Mouse (Mus musculus) hindbrain, embryonic 14.5 days (tissue): ENCODE results near the gene Bcor. TPM values are rescaled to one million over a fixed set of nuclear protein-coding genes. Genes with fewer than 3 reads are reported as not detected.

ENCODE experiments used
- ATAC-seq: fragments of 200-750 bp; cut with Nextera tagmentation; 2 replicates; pipeline ENCODE4 v1.8.0; 2017; ENCODE audit warnings: moderate number of reproducible peaks, mild to moderate bottlenecking, moderate TSS enrichment, moderate library complexity; ENCODE audit not compliant: low FRiP score
- DNase-seq: peaks from one replicate; pipeline ENCODE4 v3.0.0-alpha.2; 2015; ENCODE audit warnings: low spot score
- H3K27ac ChIP-seq: fragments of 300-500 bp; sonication (generic); 2 replicates; pipeline ENCODE4 v1.5.1; 2014; ENCODE audit warnings: mild to moderate bottlenecking, moderate library complexity
- H3K27me3 ChIP-seq: fragments of 300-500 bp; sonication (generic); 2 replicates; pipeline ENCODE4 v1.6.1; 2014; ENCODE audit warnings: mild to moderate bottlenecking, low read length, mixed read lengths; ENCODE audit not compliant: control insufficient read depth, insufficient read depth
- H3K36me3 ChIP-seq: fragments of 300-500 bp; sonication (generic); replicated peaks from 2 replicates; pipeline ENCODE4 v1.6.1; 2014; ENCODE audit not compliant: control insufficient read depth, insufficient read depth
- H3K4me1 ChIP-seq: fragments of 300-500 bp; sonication (generic); replicated peaks from 2 replicates; pipeline ENCODE4 v1.6.1; 2014; ENCODE audit warnings: antibody characterized with exemption, low read length, mixed read lengths; ENCODE audit not compliant: control insufficient read depth, insufficient read depth
- H3K4me2 ChIP-seq: fragments of 300-500 bp; sonication (generic); replicated peaks from 2 replicates; pipeline ENCODE4 v1.6.1; 2014; ENCODE audit warnings: mild to moderate bottlenecking, moderate library complexity
- H3K4me3 ChIP-seq: fragments of 300-500 bp; sonication (generic); replicated peaks from 2 replicates; pipeline ENCODE4 v1.5.1; 2014; ENCODE audit warnings: mild to moderate bottlenecking, low read length
- H3K9ac ChIP-seq: fragments of 300-500 bp; sonication (generic); 2 replicates; pipeline ENCODE4 v1.6.1; 2014
- H3K9me3 ChIP-seq: fragments of 300-500 bp; sonication (generic); 2 replicates; pipeline ENCODE4 v1.6.1; 2016; ENCODE audit warnings: low read length; ENCODE audit not compliant: control insufficient read depth
- WGBS: fragments of 180-500 bp; shearing (Covaris S2); extraction: QIAGEN DNeasy Blood & Tissue Kit; methylation state at CpG from one replicate; pipeline ENCODE4 v1.1.7; 2014; 5-methylcytosine and 5-hydroxymethylcytosine counted together
- polyA plus RNA-seq: library from polyadenylated mRNA; unstranded; fragments of >200 nt; fragmentation: Nextera tagmentation; extraction: Ambion mirVana; gene quantifications from 2 replicates; pipeline ENCODE4 v1.2.1, GENCODE M21; 2014

The Bcor gene
- polyA plus RNA-seq, 1 experiment from 2014 or later, result 17.5 TPM

DNA sequence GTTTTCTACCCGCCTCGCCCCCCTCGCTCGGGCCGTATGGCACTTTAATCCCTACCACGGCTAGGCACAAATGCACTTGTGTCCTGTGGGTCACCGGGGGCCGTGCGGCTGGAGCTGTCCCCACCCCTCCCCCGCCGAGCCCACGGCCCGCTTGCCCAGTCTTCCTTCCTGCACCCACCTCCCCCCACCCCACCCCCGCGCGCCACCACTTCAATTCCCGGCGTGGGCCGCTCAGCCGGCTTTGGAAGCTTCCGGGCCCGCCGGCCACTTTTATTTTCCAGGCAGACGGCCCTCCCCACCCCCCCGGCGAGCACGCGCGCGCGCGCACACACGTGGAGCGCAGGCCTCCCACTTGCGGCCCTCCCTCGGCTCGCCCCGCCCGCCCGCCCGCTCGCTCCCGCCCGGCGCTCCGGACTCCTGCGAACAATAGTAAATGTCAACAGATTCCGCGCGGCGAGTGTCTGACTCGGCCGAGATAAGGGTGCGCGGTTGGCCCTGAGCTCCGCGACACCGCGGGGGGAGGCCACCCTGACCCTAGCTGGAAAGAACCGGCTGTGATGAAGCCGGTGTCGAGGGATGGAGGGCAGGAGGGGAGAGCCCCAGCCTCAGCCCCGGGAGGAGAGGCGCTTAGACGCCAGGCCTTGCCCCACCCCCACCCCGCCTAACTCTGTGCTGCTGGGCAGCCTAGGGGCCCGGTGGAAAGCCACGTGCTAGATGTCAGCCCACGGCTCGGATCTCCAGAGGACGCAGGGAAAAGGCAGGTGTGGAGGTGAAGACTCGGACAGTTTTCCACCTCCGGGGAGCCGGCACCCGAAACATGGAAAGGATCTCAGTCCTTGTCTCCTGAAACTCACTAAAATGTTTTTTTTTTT lies 153.0 kb downstream of the Bcor start:
- DNase-seq (peak; percentile 70), ATAC-seq (peak; percentile 67)
- Histone ChIP-seq H3K4me3 (peak overlapping the region; percentile 37), H3K27me3 (peaks cover 51% of the 10 kb centered on the region), H3K36me3 (no peaks in the 10 kb centered on the region), H3K27ac (peak overlapping the region; percentile 93), H3K9me3 (no peaks in the 10 kb centered on the region), H3K4me1 (peaks cover 29% of the 10 kb centered on the region), H3K9ac (peak overlapping the region; percentile 67), H3K4me2 (peak overlapping the region; percentile 79)
- 3% methylated on average over 68 of the region's 75 CpGs for WGBS

DNA sequence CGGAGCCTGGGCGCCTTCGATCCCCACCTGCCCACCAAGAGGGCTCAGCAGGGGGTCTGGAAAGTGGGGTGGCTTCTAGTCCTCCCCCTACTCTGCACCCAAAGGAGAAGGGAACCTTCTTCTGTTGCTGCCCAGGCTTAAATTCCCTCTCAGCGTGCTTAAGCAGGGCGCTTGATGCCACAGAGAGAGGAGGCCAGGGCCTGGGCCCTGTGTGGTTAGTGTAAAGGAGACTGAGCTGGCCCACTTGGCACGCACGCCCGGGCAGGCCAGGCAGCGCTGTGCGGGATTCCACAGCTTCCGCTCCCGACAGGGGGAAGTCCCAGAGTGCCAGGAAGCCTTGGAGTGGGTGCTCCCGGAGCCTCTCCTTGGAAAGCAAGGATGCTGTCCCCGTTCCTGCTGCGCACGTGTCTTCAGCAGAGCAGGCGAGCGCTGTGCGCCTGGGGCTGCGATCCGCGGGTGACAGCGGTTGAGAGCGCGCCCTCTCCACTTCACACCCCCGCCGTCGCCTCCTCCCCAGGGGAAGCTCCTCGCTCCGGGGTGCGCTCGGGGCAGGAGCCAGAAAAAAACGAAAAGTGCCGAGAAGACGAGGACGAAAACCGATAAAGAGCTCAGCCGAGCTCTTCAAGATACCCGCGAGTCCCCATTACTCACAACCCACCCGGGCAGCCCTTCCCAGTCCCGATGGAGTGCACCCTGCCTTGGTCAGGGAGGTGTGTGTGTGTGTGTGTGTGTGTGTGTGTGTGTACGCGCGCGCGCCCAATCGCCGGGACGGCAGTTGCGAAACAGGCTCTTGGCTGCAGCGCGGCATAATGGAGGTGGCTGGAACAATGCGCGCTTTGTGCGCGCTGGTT lies 153.9 kb downstream of the Bcor start:
- DNase-seq (no peak), ATAC-seq (peak; percentile 68)
- Histone ChIP-seq H3K27ac (peak overlapping the region; percentile 93), H3K9ac (peak overlapping the region; percentile 67), H3K4me3 (peak overlapping the region; percentile 37), H3K27me3 (peaks cover 58% of the 10 kb centered on the region), H3K36me3 (no peaks in the 10 kb centered on the region), H3K4me1 (peaks cover 36% of the 10 kb centered on the region), H3K4me2 (peak overlapping the region; percentile 79), H3K9me3 (no peaks in the 10 kb centered on the region)
- WGBS, result 4% methylated on average over 54 of the region's 57 CpGs

DNA sequence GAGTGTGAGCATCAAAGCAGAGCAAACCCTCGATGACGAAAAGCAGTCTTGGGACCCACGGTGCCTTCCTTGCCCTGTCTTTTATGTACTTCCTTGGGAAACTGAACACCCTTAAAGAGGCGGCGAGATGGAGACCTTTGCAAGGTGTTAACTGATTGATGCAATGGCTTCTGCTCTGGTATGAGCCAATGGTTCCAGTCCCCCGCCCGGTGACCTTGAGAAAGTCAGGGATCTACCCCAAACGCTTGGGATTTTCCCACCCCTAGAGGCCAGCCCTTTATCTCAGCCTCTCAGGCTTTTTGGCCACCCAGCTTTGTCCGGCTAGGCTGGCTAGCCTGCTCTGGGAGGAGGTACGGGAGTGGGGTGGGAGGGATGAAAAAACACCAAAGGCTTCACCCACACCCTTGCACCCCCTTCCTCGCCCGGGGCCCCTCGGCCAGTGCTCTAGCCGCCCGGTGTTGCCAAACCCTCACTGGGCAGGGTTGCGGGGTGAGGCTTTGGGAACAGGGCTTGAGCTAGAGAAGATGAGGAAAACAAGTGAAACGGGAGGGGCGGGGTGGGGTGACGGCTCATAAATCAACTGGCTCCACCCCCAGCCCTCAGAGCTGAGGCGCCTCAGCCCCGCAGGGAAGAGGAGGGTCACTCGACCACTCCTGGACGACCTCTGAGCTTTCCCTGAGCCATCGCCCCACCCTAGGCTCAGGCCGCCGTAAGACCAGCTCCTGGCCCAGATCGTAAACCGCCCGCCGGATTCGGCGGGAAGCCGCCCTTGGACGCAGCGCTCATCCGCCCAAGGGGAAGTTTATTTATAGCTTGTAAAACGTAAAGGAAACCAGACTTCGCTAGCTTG lies 154.7 kb downstream of the Bcor start:
- Histone ChIP-seq H3K27me3 (peaks cover 66% of the 10 kb centered on the region), H3K36me3 (no peaks in the 10 kb centered on the region), H3K4me1 (peaks cover 43% of the 10 kb centered on the region), H3K27ac (peak overlapping the region; percentile 93), H3K4me3 (peak overlapping the region; percentile 37; the same call in 1 of the 2 replicates), H3K9me3 (no peaks in the 10 kb centered on the region), H3K4me2 (peak overlapping the region; percentile 79), H3K9ac (peak overlapping the region; percentile 67)
- ATAC-seq (no peak; the same call in 1 of the 2 replicates), DNase-seq (no peak)
- WGBS, result 7% methylated on average over 35 of the region's 38 CpGs

DNA sequence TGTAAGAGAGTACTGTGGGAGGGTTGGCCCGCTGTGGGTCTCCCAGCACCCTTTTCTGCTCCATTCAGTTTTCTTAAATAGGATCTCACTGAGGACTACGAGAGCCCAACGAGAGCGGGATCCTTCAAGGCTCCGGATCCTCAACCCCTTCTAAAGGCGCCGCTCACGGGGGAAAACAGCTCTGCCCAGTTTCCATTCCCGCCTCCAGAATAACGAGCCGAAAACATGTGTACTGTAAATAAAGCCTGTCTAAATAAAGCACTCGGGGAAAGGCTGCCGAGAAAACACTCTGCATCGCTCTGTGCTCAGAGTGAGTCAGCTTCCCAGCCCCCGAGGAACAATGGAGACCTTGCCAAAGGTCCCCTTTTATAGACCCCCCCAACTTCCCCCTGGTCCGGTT lies 155.7 kb downstream of the Bcor start:
- ATAC-seq, result no peak

DNA sequence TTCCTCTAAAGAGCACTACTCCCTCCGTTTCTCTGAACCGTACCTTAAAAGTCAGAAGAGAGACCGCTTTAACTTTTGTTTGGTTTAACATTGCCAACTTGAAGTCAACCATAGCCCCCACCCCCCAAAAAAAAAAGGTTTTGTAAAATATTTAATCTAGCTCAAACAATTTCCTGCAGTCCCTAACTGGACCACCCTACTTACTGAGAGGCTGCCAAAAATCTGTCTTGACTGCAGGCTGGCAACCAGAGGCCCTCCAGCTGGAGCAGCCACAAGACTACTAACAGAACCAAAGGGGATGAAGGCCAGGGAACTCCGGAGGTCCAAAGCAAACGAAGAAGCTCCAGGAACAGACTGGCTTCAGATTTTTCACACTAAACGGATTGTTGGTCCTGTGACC lies 156.2 kb downstream of the Bcor start:
- H3K4me1 ChIP-seq, result peaks cover 57% of the 10 kb centered on the region

More for the DNA sequence above, 155.7 kb downstream of the Bcor start:
- H3K9ac ChIP-seq, result no peak overlapping the region
- no peak overlapping the region for H3K27ac ChIP-seq
- no peak overlapping the region for H3K4me2 ChIP-seq
- H3K4me3 ChIP-seq, result no peak overlapping the region
- H3K4me1 ChIP-seq, result peaks cover 53% of the 10 kb centered on the region
- 13% methylated on average over 16 of the region's 16 CpGs for WGBS
- no peak for DNase-seq
- H3K9me3 ChIP-seq, result no peaks in the 10 kb centered on the region
- peaks cover 74% of the 10 kb centered on the region for H3K27me3 ChIP-seq
- H3K36me3 ChIP-seq, result no peaks in the 10 kb centered on the region

DNA sequence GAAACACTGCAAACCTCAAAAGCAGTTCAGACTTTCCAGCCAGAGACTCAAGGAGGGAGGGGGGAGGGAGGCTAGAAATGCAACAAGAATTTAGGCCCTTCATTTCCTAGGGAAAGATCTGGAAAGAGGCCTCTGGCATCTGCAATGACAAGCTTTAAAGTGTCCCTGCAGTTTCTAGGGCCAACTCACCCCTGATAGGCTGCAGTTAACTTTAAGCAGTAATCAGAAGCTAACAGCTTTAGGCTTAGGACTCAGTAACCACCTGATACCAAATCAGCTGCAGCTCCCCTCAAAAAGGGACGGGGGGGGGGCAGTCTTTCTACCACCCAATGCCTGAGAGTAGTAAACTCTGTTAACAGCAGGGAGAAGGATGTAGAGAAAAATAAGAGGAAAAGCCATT lies 156.6 kb downstream of the Bcor start:
- H3K4me3 ChIP-seq, result no peak overlapping the region
- H3K9me3 ChIP-seq, result no peaks in the 10 kb centered on the region
- peaks cover 60% of the 10 kb centered on the region for H3K4me1 ChIP-seq
- no peak overlapping the region for H3K9ac ChIP-seq
- DNase-seq (no peak), ATAC-seq (no peak)
- H3K27me3 ChIP-seq, result peaks cover 82% of the 10 kb centered on the region
- 11% methylated on average over 1 of the region's 1 CpGs for WGBS
- H3K27ac ChIP-seq, result no peak overlapping the region
- no peaks in the 10 kb centered on the region for H3K36me3 ChIP-seq
- no peak overlapping the region for H3K4me2 ChIP-seq

More for the DNA sequence above, 156.2 kb downstream of the Bcor start:
- DNase-seq (no peak), ATAC-seq (no peak)
- Histone ChIP-seq H3K27me3 (peaks cover 79% of the 10 kb centered on the region), H3K9ac (no peak overlapping the region), H3K4me2 (no peak overlapping the region), H3K9me3 (no peaks in the 10 kb centered on the region), H3K4me3 (no peak overlapping the region), H3K36me3 (no peaks in the 10 kb centered on the region), H3K27ac (no peak overlapping the region)
- WGBS, result 31% methylated on average over 6 of the region's 6 CpGs

DNA sequence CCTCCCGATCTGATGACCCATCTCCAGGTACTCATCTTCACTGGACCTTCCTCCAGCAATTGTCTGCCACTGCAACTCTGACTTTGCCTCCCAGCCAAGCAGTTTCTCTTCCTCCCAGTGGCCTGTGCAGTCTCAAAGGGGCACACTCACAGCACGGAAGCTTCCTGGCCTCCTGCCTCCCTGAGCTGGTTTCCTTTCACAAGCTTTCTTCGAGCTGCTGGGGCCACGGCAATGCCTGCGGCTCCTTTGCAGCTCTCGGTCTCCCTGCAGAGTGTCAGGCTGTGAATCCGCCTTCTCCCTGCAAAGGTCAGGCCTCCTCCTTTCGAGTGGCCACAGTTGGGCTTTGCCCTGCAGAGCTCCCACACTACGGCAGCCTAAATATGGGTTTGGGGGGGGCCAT lies 157.0 kb downstream of the Bcor start:
- DNase-seq (no peak), ATAC-seq (no peak)
- H3K4me3 ChIP-seq, result no peak overlapping the region
- H3K9ac ChIP-seq, result no peak overlapping the region
- no peak overlapping the region for H3K27ac ChIP-seq
- peaks cover 82% of the 10 kb centered on the region for H3K27me3 ChIP-seq
- no peaks in the 10 kb centered on the region for H3K36me3 ChIP-seq
- H3K4me1 ChIP-seq, result peaks cover 64% of the 10 kb centered on the region
- WGBS, result 11% methylated on average over 9 of the region's 9 CpGs
- no peaks in the 10 kb centered on the region for H3K9me3 ChIP-seq
- no peak overlapping the region for H3K4me2 ChIP-seq

DNA sequence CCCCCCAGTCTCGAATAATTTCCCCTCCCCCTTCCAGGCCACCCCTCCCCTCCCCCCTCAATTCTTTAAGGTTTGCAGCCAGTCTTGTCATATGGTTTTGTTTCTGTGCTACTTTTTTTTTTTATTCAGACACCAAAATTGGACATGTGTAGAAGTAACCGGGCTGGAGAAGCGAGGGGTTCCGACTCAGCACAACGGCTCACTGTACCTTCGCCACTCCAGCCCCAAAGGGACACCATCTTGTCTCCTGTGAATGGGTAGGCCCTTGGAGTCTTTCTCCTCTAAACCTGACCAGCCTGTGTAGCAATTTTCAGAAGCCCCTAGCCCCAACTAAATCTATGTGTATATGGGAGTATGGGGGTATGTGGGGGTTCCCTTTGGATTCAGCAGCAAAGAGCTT lies 157.6 kb downstream of the Bcor start:
- H3K27ac ChIP-seq, result no peak overlapping the region
- peaks cover 82% of the 10 kb centered on the region for H3K27me3 ChIP-seq
- ATAC-seq (no peak), DNase-seq (no peak)
- H3K4me3 ChIP-seq, result no peak overlapping the region
- H3K9me3 ChIP-seq, result no peaks in the 10 kb centered on the region
- WGBS, result 36% methylated on average over 6 of the region's 6 CpGs
- H3K9ac ChIP-seq, result no peak overlapping the region
- no peak overlapping the region for H3K4me2 ChIP-seq
- H3K4me1 ChIP-seq, result peaks cover 60% of the 10 kb centered on the region
- no peaks in the 10 kb centered on the region for H3K36me3 ChIP-seq
